Mouse (Mus musculus) ES-Bruce4 (cell line): ENCODE data around the gene Nmnat2. TPM values are rescaled to one million over a fixed set of nuclear protein-coding genes. Genes with fewer than 3 reads are reported as not detected.

Experiments
- H3K27ac ChIP-seq: 2 replicates; pipeline ENCODE4 v1.5.1; 2012; ENCODE audit warnings: low read length, inconsistent platforms; ENCODE audit not compliant: insufficient read depth
- H3K27me3 ChIP-seq: 2 replicates; pipeline ENCODE4 v1.6.1; 2012; ENCODE audit warnings: mild to moderate bottlenecking, low read length, inconsistent platforms; ENCODE audit not compliant: control insufficient read depth, poor library complexity, insufficient read depth, severe bottlenecking
- H3K36me3 ChIP-seq: 2 replicates; pipeline ENCODE4 v1.6.1; 2012; ENCODE audit warnings: inconsistent platforms, mild to moderate bottlenecking, low read length, moderate library complexity; ENCODE audit not compliant: control insufficient read depth, poor library complexity, insufficient read depth, severe bottlenecking
- H3K4me1 ChIP-seq: one replicate; pipeline ENCODE4 v1.8.1; 2011; ENCODE audit warnings: low read length; ENCODE audit not compliant: control insufficient read depth, insufficient read depth
- H3K4me3 ChIP-seq: 2 replicates; pipeline ENCODE4 v1.5.1; 2011; ENCODE audit warnings: low read depth, mild to moderate bottlenecking, low read length
- H3K9ac ChIP-seq: 2 replicates; pipeline ENCODE4 v1.6.1; 2012; ENCODE audit warnings: low read depth, mild to moderate bottlenecking, inconsistent platforms; ENCODE audit not compliant: poor library complexity, severe bottlenecking
- H3K9me3 ChIP-seq: replicated peaks from 2 replicates; pipeline ENCODE4 v1.6.1; 2012; ENCODE audit warnings: mild to moderate bottlenecking, low read length, inconsistent platforms; ENCODE audit not compliant: control insufficient read depth, poor library complexity, insufficient read depth, severe bottlenecking
- CTCF ChIP-seq: IDR thresholded peaks from one replicate; pipeline ENCODE4 v1.8.1; 2011; ENCODE audit warnings: low read depth, low read length
- EP300 ChIP-seq: IDR thresholded peaks from 2 replicates; pipeline ENCODE4 v1.6.1; 2011; ENCODE audit warnings: low read depth, low read length; ENCODE audit not compliant: insufficient read depth
- POLR2A ChIP-seq: IDR thresholded peaks from one replicate; pipeline ENCODE4 v1.8.1; 2011; ENCODE audit warnings: low read length; ENCODE audit not compliant: insufficient read depth
- polyA plus RNA-seq: library from polyadenylated mRNA; stranded (reverse); fragments of >200 nt; gene quantifications from 2 replicates; pipeline ENCODE4 v1.2.4, GENCODE M21; 2011; ENCODE audit warnings: low read depth; ENCODE audit not compliant: missing spikeins, insufficient read depth, insufficient read length

Nmnat2 gene
- polyA plus RNA-seq = 31.1 and 35.6 TPM in 2 replicates

GRCm38 (mm10) chr1:152954821-152955523 lies at the start of gene Nmnat2:
Gene Nmnat2, plus strand, starts transcription at chr1:152954993.
- H3K27ac ChIP-seq = no peak within 1 kb of the TSS
- H3K9ac ChIP-seq = peak within 1 kb of the TSS; percentile 20
- H3K4me1 ChIP-seq = no peaks in the 10 kb centered on the region

GRCm38 (mm10) chr1:152913483-152914460 lies 41.0 kb upstream of the Nmnat2 start:
- Histone ChIP-seq H3K4me3 (no peak overlapping the region), H3K4me1 (peaks cover 1% of the 10 kb centered on the region), H3K27me3 (no peaks in the 10 kb centered on the region), H3K36me3 (no peaks in the 10 kb centered on the region), H3K9me3 (no peaks in the 10 kb centered on the region), H3K9ac (no peak overlapping the region), H3K27ac (peak overlapping the region; percentile 77)
- TF ChIP-seq POLR2A = no peak

More at GRCm38 (mm10) chr1:152954821-152955523, at the start of gene Nmnat2:
- Histone ChIP-seq H3K27me3 (0 out of 2 replicates have a peak, but pooled peaks cover 3% of the 10 kb centered on the region), H3K4me3 (peak within 1 kb of the TSS; percentile 73), H3K36me3 (no peaks in the 10 kb centered on the region), H3K9me3 (no peaks in the 10 kb centered on the region)
- TF ChIP-seq CTCF = no peak
- no peak for TF ChIP-seq POLR2A
- no peak for TF ChIP-seq EP300

- Histone ChIP-seq H3K4me1 (no peaks in the 10 kb centered on the region), H3K27ac (peak overlapping the region; percentile 91), H3K4me3 (no peak overlapping the region), H3K27me3 (no peaks in the 10 kb centered on the region), H3K9me3 (no peaks in the 10 kb centered on the region), H3K9ac (peak overlapping the region; percentile 5), H3K36me3 (no peaks in the 10 kb centered on the region)
- peak; percentile 99 for TF ChIP-seq EP300
- TF ChIP-seq CTCF = no peak
- no peak for TF ChIP-seq POLR2A
Observed at GRCm38 (mm10) chr1:152915766-152916165, 39.0 kb upstream of the Nmnat2 start.

- H3K4me1 ChIP-seq = no peaks in the 10 kb centered on the region
- H3K4me3 ChIP-seq = no peak overlapping the region
- no peaks in the 10 kb centered on the region for H3K27me3 ChIP-seq
- peak overlapping the region; percentile 91 for H3K27ac ChIP-seq
- 0 out of 2 replicates have a peak overlapping the region, but pooled peaks have one; percentile 37 for H3K9ac ChIP-seq
- TF ChIP-seq EP300 (peak; percentile 94), POLR2A (no peak), CTCF (no peak)
- H3K9me3 ChIP-seq = no peaks in the 10 kb centered on the region
- no peaks in the 10 kb centered on the region for H3K36me3 ChIP-seq
Observed at GRCm38 (mm10) chr1:152916936-152917335, 37.9 kb upstream of the Nmnat2 start.

- peak overlapping the region; percentile 91 for H3K27ac ChIP-seq
Observed at GRCm38 (mm10) chr1:152917626-152918025, 37.2 kb upstream of the Nmnat2 start.

More at GRCm38 (mm10) chr1:152917626-152918025, 37.2 kb upstream of the Nmnat2 start:
- TF ChIP-seq CTCF (no peak), EP300 (peak; percentile 98)
- H3K4me1 ChIP-seq = no peaks in the 10 kb centered on the region
- H3K9ac ChIP-seq = no peak overlapping the region
- no peaks in the 10 kb centered on the region for H3K36me3 ChIP-seq
- H3K27me3 ChIP-seq = no peaks in the 10 kb centered on the region
- no peaks in the 10 kb centered on the region for H3K9me3 ChIP-seq
- H3K4me3 ChIP-seq = no peak overlapping the region
